Mouse (Mus musculus): ENCODE results near the gene Nr4a1. TPM values are rescaled to one million over a fixed set of nuclear protein-coding genes. Genes with fewer than 3 reads are reported as not detected.
A peak's percentile ranks its signal among the peaks of the same experiment; 100 is the strongest.

Nr4a1 gene
- polyA plus RNA-seq, 1 experiment from 2014 or later = 7.6 TPM

GRCm38 (mm10) chr15:101224006-101224906 lies 29.8 kb upstream of the Nr4a1 start, which contains the start of gene Grasp:
Gene Grasp, plus strand, starts transcription at chr15:101224188.
- Histone ChIP-seq H3K4me3 (peak within 1 kb of the TSS; percentile 76), H3K4me2 (peak within 1 kb of the TSS; percentile 95), H3K4me1 (replicated peaks) (peaks cover 66% of the 10 kb centered on the region), H3K27ac (replicated peaks) (peak within 1 kb of the TSS; percentile 64), H3K9ac (peak within 1 kb of the TSS; percentile 84), H3K36me3 (peaks cover 3% of the 10 kb centered on the region; the same call in 1 of the 2 replicates), H3K27me3 (peaks cover 21% of the 10 kb centered on the region), H3K9me3 (no peaks in the 10 kb centered on the region)
- ATAC-seq (ENCODE audit: low read depth) = peak; percentile 69
- WGBS = under 1% methylated on average over 76 of the region's 77 CpGs

- H3K27ac ChIP-seq (replicated peaks) = peak overlapping the region; percentile 64
- H3K4me1 ChIP-seq (replicated peaks) = peaks cover 65% of the 10 kb centered on the region
- H3K27me3 ChIP-seq = peaks cover 21% of the 10 kb centered on the region
- H3K4me2 ChIP-seq = peak overlapping the region; percentile 95
- H3K4me3 ChIP-seq = peak overlapping the region; percentile 76
- no peaks in the 10 kb centered on the region for H3K9me3 ChIP-seq
- ATAC-seq (ENCODE audit: low read depth) = no peak
- peak overlapping the region; percentile 84 for H3K9ac ChIP-seq
- H3K36me3 ChIP-seq = peaks cover 7% of the 10 kb centered on the region; the same call in 1 of the 2 replicates
- WGBS = 6% methylated on average over 14 of the region's 14 CpGs
These were observed 29.1 kb upstream of the Nr4a1 start for GRCm38 (mm10) chr15:101224977-101225376.

GRCm38 (mm10) chr15:101227971-101228370 lies 26.1 kb upstream of the Nr4a1 start:
- Histone ChIP-seq H3K4me3 (no peak overlapping the region), H3K27ac (replicated peaks) (peak overlapping the region; percentile 54; the same call in 1 of the 2 replicates), H3K9ac (0 out of 2 replicates have a peak overlapping the region, but pooled peaks have one; percentile 17), H3K9me3 (no peaks in the 10 kb centered on the region), H3K4me1 (replicated peaks) (peaks cover 42% of the 10 kb centered on the region), H3K27me3 (peaks cover 13% of the 10 kb centered on the region; the same call in 1 of the 2 replicates), H3K36me3 (peaks cover 23% of the 10 kb centered on the region), H3K4me2 (peak overlapping the region; percentile 20)
- no peak for ATAC-seq (ENCODE audit: low read depth)
- WGBS = 10% methylated on average over 7 of the region's 7 CpGs

- WGBS = 86% methylated on average over 21 of the region's 21 CpGs
- no peak overlapping the region for H3K4me2 ChIP-seq
- H3K4me3 ChIP-seq = no peak overlapping the region
- H3K27ac ChIP-seq (replicated peaks) = no peak overlapping the region
- no peaks in the 10 kb centered on the region for H3K9me3 ChIP-seq
- no peak for ATAC-seq (ENCODE audit: low read depth)
- H3K36me3 ChIP-seq = peaks cover 23% of the 10 kb centered on the region
- H3K4me1 ChIP-seq (replicated peaks) = peaks cover 32% of the 10 kb centered on the region
- H3K9ac ChIP-seq = no peak overlapping the region
- H3K27me3 ChIP-seq = peaks cover 10% of the 10 kb centered on the region; the same call in 1 of the 2 replicates
These were observed 25.0 kb upstream of the Nr4a1 start for GRCm38 (mm10) chr15:101228866-101229590.

GRCm38 (mm10) chr15:101230503-101230902 lies 23.6 kb upstream of the Nr4a1 start:
- Histone ChIP-seq H3K4me3 (no peak overlapping the region), H3K4me1 (replicated peaks) (peaks cover 32% of the 10 kb centered on the region), H3K9me3 (no peaks in the 10 kb centered on the region), H3K4me2 (no peak overlapping the region), H3K27ac (replicated peaks) (no peak overlapping the region), H3K27me3 (peaks cover 2% of the 10 kb centered on the region; the same call in 1 of the 2 replicates), H3K36me3 (peaks cover 23% of the 10 kb centered on the region), H3K9ac (no peak overlapping the region)
- 96% methylated on average over 19 of the region's 19 CpGs for WGBS
- no peak for ATAC-seq (ENCODE audit: low read depth)

GRCm38 (mm10) chr15:101230995-101231647 lies 22.9 kb upstream of the Nr4a1 start:
- peaks cover 38% of the 10 kb centered on the region for H3K4me1 ChIP-seq (replicated peaks)
- peak overlapping the region; percentile 48 for H3K4me2 ChIP-seq
- peaks cover 23% of the 10 kb centered on the region for H3K36me3 ChIP-seq
- no peaks in the 10 kb centered on the region for H3K9me3 ChIP-seq
- H3K9ac ChIP-seq = peak overlapping the region; percentile 58
- no peak overlapping the region for H3K27ac ChIP-seq (replicated peaks)
- H3K4me3 ChIP-seq = peak overlapping the region; percentile 23
- WGBS = 77% methylated on average over 23 of the region's 23 CpGs
- H3K27me3 ChIP-seq = no peaks in the 10 kb centered on the region
- ATAC-seq (ENCODE audit: low read depth) = no peak

GRCm38 (mm10) chr15:101231648-101232180 lies 22.4 kb upstream of the Nr4a1 start:
- Histone ChIP-seq H3K27me3 (no peaks in the 10 kb centered on the region), H3K4me2 (peak overlapping the region; percentile 48), H3K4me3 (peak overlapping the region; percentile 23), H3K4me1 (replicated peaks) (peaks cover 39% of the 10 kb centered on the region), H3K9me3 (no peaks in the 10 kb centered on the region), H3K27ac (replicated peaks) (no peak overlapping the region), H3K36me3 (peaks cover 23% of the 10 kb centered on the region), H3K9ac (peak overlapping the region; percentile 58)
- ATAC-seq (ENCODE audit: low read depth) = no peak
- 49% methylated on average over 54 of the region's 56 CpGs for WGBS

- no peak overlapping the region for H3K4me3 ChIP-seq
- no peak overlapping the region for H3K4me2 ChIP-seq
- 76% methylated on average over 4 of the region's 4 CpGs for WGBS
- peaks cover 36% of the 10 kb centered on the region for H3K4me1 ChIP-seq (replicated peaks)
- no peaks in the 10 kb centered on the region for H3K27me3 ChIP-seq
- no peaks in the 10 kb centered on the region for H3K9me3 ChIP-seq
- H3K27ac ChIP-seq (replicated peaks) = no peak overlapping the region
- peaks cover 23% of the 10 kb centered on the region for H3K36me3 ChIP-seq
- no peak overlapping the region for H3K9ac ChIP-seq
- ATAC-seq (ENCODE audit: low read depth) = no peak
These were observed 21.5 kb upstream of the Nr4a1 start for GRCm38 (mm10) chr15:101232607-101233006.

GRCm38 (mm10) chr15:101233183-101233582 lies 20.9 kb upstream of the Nr4a1 start:
- H3K9me3 ChIP-seq = no peaks in the 10 kb centered on the region
- H3K9ac ChIP-seq = no peak overlapping the region
- H3K4me3 ChIP-seq = no peak overlapping the region
- H3K27ac ChIP-seq (replicated peaks) = no peak overlapping the region
- peaks cover 23% of the 10 kb centered on the region for H3K36me3 ChIP-seq
- H3K27me3 ChIP-seq = peaks cover 3% of the 10 kb centered on the region
- no peak for ATAC-seq (ENCODE audit: low read depth)
- peaks cover 30% of the 10 kb centered on the region for H3K4me1 ChIP-seq (replicated peaks)
- H3K4me2 ChIP-seq = no peak overlapping the region
- 92% methylated on average over 3 of the region's 3 CpGs for WGBS

- Histone ChIP-seq H3K4me1 (replicated peaks) (peaks cover 28% of the 10 kb centered on the region), H3K4me2 (no peak overlapping the region), H3K36me3 (peaks cover 23% of the 10 kb centered on the region), H3K27me3 (peaks cover 9% of the 10 kb centered on the region), H3K4me3 (no peak overlapping the region), H3K27ac (replicated peaks) (no peak overlapping the region), H3K9me3 (no peaks in the 10 kb centered on the region), H3K9ac (no peak overlapping the region)
- WGBS = 14% methylated on average over 11 of the region's 11 CpGs
- no peak for ATAC-seq (ENCODE audit: low read depth)
These were observed 20.3 kb upstream of the Nr4a1 start for GRCm38 (mm10) chr15:101233641-101234275.

Measured in neural tube, embryonic 13.5 days (tissue).